Mouse (Mus musculus) hindbrain, embryonic 16.5 days (tissue): Measurements from ENCODE around the gene Zscan21. TPM values are rescaled to one million over a fixed set of nuclear protein-coding genes. Genes with fewer than 3 reads are reported as not detected.

ENCODE experiments used
- ATAC-seq: fragments of 200-750 bp; cut with Nextera tagmentation; 2 replicates; pipeline ENCODE4 v1.8.0; 2017; ENCODE audit warnings: moderate TSS enrichment, moderate library complexity
- H3K27ac ChIP-seq: fragments of 300-500 bp; sonication (generic); 2 replicates; pipeline ENCODE4 v1.5.1; 2014; ENCODE audit warnings: low read depth, mild to moderate bottlenecking, control low read depth, low read length, moderate library complexity
- H3K27me3 ChIP-seq: fragments of 300-500 bp; sonication (generic); replicated peaks from 2 replicates; pipeline ENCODE4 v1.6.1; 2014; ENCODE audit warnings: low read length; ENCODE audit not compliant: control insufficient read depth, insufficient read depth
- H3K36me3 ChIP-seq: fragments of 300-500 bp; sonication (generic); 2 replicates; pipeline ENCODE4 v1.6.1; 2014; ENCODE audit warnings: mild to moderate bottlenecking, low read length, moderate library complexity, mixed read lengths; ENCODE audit not compliant: control insufficient read depth, insufficient read depth
- H3K4me1 ChIP-seq: fragments of 300-500 bp; sonication (generic); 2 replicates; pipeline ENCODE4 v1.6.1; 2014; ENCODE audit warnings: low read depth, low read length; ENCODE audit not compliant: control insufficient read depth, insufficient read depth
- H3K4me2 ChIP-seq: fragments of 300-500 bp; sonication (generic); 2 replicates; pipeline ENCODE4 v1.6.1; 2014; ENCODE audit warnings: mild to moderate bottlenecking, low read length, control low read depth, moderate library complexity
- H3K4me3 ChIP-seq: fragments of 300-500 bp; sonication (generic); 2 replicates; pipeline ENCODE4 v1.5.1; 2014; ENCODE audit warnings: mild to moderate bottlenecking, low read length, control low read depth, moderate library complexity
- H3K9ac ChIP-seq: fragments of 300-500 bp; sonication (generic); 2 replicates; pipeline ENCODE4 v1.6.1; 2014; ENCODE audit warnings: low read depth, mild to moderate bottlenecking, control low read depth, low read length, moderate library complexity
- H3K9me3 ChIP-seq: fragments of 300-500 bp; sonication (generic); 2 replicates; pipeline ENCODE4 v1.6.1; 2014; ENCODE audit warnings: mild to moderate bottlenecking, low read length, moderate library complexity; ENCODE audit not compliant: control insufficient read depth
- WGBS: fragments of 180-500 bp; shearing (Covaris S2); extraction: QIAGEN DNeasy Blood & Tissue Kit; methylation state at CpG from one replicate; pipeline ENCODE4 v1.1.7; 2014; 5-methylcytosine and 5-hydroxymethylcytosine counted together
- polyA plus RNA-seq: library from polyadenylated mRNA; unstranded; fragments of >200 nt; fragmentation: Nextera tagmentation; extraction: Ambion mirVana; gene quantifications from 2 replicates; pipeline ENCODE4 v1.2.1, GENCODE M21; 2015

Gene Zscan21
- polyA plus RNA-seq, 1 experiment from 2014 or later = 79.0 TPM

- 0 out of 2 replicates have a peak, but pooled peaks cover 4% of the 10 kb centered on the region for H3K36me3 ChIP-seq
- peaks cover 17% of the 10 kb centered on the region for H3K4me1 ChIP-seq
- H3K4me3 ChIP-seq = peak within 1 kb of the TSS; percentile 100
- H3K9ac ChIP-seq = peak within 1 kb of the TSS; percentile 99
- 0% methylated on average over 27 of the region's 27 CpGs for WGBS
- ATAC-seq = peak; percentile 96
- H3K27me3 ChIP-seq = no peaks in the 10 kb centered on the region
- H3K4me2 ChIP-seq = peak within 1 kb of the TSS; percentile 72
- H3K27ac ChIP-seq = peak within 1 kb of the TSS; percentile 94
- H3K9me3 ChIP-seq = no peaks in the 10 kb centered on the region
Measured at GRCm38 (mm10) chr5:138084996-138085395, 31.7 kb upstream of the Zscan21 start, which contains the start of gene Zkscan1. TSS of gene Zkscan1 (plus strand) at chr5:138085084.

- no peaks in the 10 kb centered on the region for H3K27me3 ChIP-seq
- ATAC-seq = no peak; the same call in 1 of the 2 replicates
- H3K4me1 ChIP-seq = peaks cover 17% of the 10 kb centered on the region
- H3K27ac ChIP-seq = peak overlapping the region; percentile 94
- H3K9me3 ChIP-seq = no peaks in the 10 kb centered on the region
- 0 out of 2 replicates have a peak, but pooled peaks cover 4% of the 10 kb centered on the region for H3K36me3 ChIP-seq
- under 1% methylated on average over 18 of the region's 18 CpGs for WGBS
- peak overlapping the region; percentile 100 for H3K4me3 ChIP-seq
- H3K4me2 ChIP-seq = peak overlapping the region; percentile 72
- H3K9ac ChIP-seq = peak overlapping the region; percentile 99
Measured at GRCm38 (mm10) chr5:138085421-138085911, 31.2 kb upstream of the Zscan21 start.

- H3K9me3 ChIP-seq = no peaks in the 10 kb centered on the region
- no peak overlapping the region for H3K9ac ChIP-seq
- H3K4me2 ChIP-seq = peak overlapping the region; percentile 72
- no peak overlapping the region for H3K4me3 ChIP-seq
- no peak overlapping the region for H3K27ac ChIP-seq
- H3K27me3 ChIP-seq = no peaks in the 10 kb centered on the region
- H3K36me3 ChIP-seq = 0 out of 2 replicates have a peak, but pooled peaks cover 4% of the 10 kb centered on the region
- ATAC-seq = no peak
- peaks cover 17% of the 10 kb centered on the region for H3K4me1 ChIP-seq
- WGBS = 70% methylated on average over 3 of the region's 3 CpGs
Measured at GRCm38 (mm10) chr5:138086842-138087241, 29.9 kb upstream of the Zscan21 start.

GRCm38 (mm10) chr5:138088366-138088765 lies 28.3 kb upstream of the Zscan21 start:
- Histone ChIP-seq H3K27ac (no peak overlapping the region), H3K9me3 (no peaks in the 10 kb centered on the region), H3K4me2 (no peak overlapping the region), H3K4me3 (no peak overlapping the region), H3K36me3 (0 out of 2 replicates have a peak, but pooled peaks cover 7% of the 10 kb centered on the region), H3K27me3 (no peaks in the 10 kb centered on the region), H3K4me1 (peaks cover 17% of the 10 kb centered on the region), H3K9ac (no peak overlapping the region)
- no peak for ATAC-seq
- 89% methylated on average over 3 of the region's 3 CpGs for WGBS

GRCm38 (mm10) chr5:138089108-138089551 lies 27.6 kb upstream of the Zscan21 start:
- peaks cover 11% of the 10 kb centered on the region for H3K36me3 ChIP-seq
- H3K27ac ChIP-seq = no peak overlapping the region
- H3K4me3 ChIP-seq = no peak overlapping the region
- no peak for ATAC-seq
- no peak overlapping the region for H3K9ac ChIP-seq
- H3K27me3 ChIP-seq = no peaks in the 10 kb centered on the region
- no peaks in the 10 kb centered on the region for H3K9me3 ChIP-seq
- WGBS = 83% methylated on average over 6 of the region's 6 CpGs
- H3K4me1 ChIP-seq = peaks cover 17% of the 10 kb centered on the region
- no peak overlapping the region for H3K4me2 ChIP-seq

- Histone ChIP-seq H3K4me2 (no peak overlapping the region), H3K4me1 (peaks cover 14% of the 10 kb centered on the region), H3K9ac (no peak overlapping the region), H3K4me3 (no peak overlapping the region), H3K9me3 (no peaks in the 10 kb centered on the region), H3K36me3 (peaks cover 14% of the 10 kb centered on the region), H3K27me3 (no peaks in the 10 kb centered on the region), H3K27ac (no peak overlapping the region)
- ATAC-seq = no peak
- WGBS = 76% methylated on average over 3 of the region's 3 CpGs
Measured at GRCm38 (mm10) chr5:138090271-138090670, 26.4 kb upstream of the Zscan21 start.

- Histone ChIP-seq H3K27me3 (no peaks in the 10 kb centered on the region), H3K9me3 (no peaks in the 10 kb centered on the region), H3K27ac (no peak overlapping the region), H3K9ac (no peak overlapping the region), H3K4me2 (no peak overlapping the region), H3K36me3 (peaks cover 14% of the 10 kb centered on the region), H3K4me1 (peaks cover 14% of the 10 kb centered on the region), H3K4me3 (no peak overlapping the region)
- 92% methylated on average over 5 of the region's 5 CpGs for WGBS
- no peak for ATAC-seq
Measured at GRCm38 (mm10) chr5:138090737-138091136, 26.0 kb upstream of the Zscan21 start.

- Histone ChIP-seq H3K9me3 (no peaks in the 10 kb centered on the region), H3K4me1 (no peaks in the 10 kb centered on the region), H3K4me3 (no peak overlapping the region), H3K9ac (no peak overlapping the region), H3K4me2 (no peak overlapping the region), H3K27me3 (no peaks in the 10 kb centered on the region), H3K36me3 (peaks cover 23% of the 10 kb centered on the region), H3K27ac (no peak overlapping the region)
- 93% methylated on average over 4 of the region's 4 CpGs for WGBS
- no peak for ATAC-seq
Measured at GRCm38 (mm10) chr5:138092771-138093170, 23.9 kb upstream of the Zscan21 start.

GRCm38 (mm10) chr5:138094474-138094873 lies 22.2 kb upstream of the Zscan21 start:
- no peak overlapping the region for H3K9ac ChIP-seq
- no peak overlapping the region for H3K27ac ChIP-seq
- ATAC-seq = no peak
- H3K36me3 ChIP-seq = peaks cover 34% of the 10 kb centered on the region
- 97% methylated on average over 6 of the region's 6 CpGs for WGBS
- no peaks in the 10 kb centered on the region for H3K27me3 ChIP-seq
- H3K4me2 ChIP-seq = no peak overlapping the region
- no peaks in the 10 kb centered on the region for H3K4me1 ChIP-seq
- H3K9me3 ChIP-seq = no peaks in the 10 kb centered on the region
- H3K4me3 ChIP-seq = no peak overlapping the region
